Mouse (Mus musculus): ENCODE results near the gene Idh3a. TPM values are rescaled to one million over a fixed set of nuclear protein-coding genes. Genes with fewer than 3 reads are reported as not detected.

Gene Idh3a
- polyA plus RNA-seq, 2 experiments, result 55.4 to 103 TPM

DNA sequence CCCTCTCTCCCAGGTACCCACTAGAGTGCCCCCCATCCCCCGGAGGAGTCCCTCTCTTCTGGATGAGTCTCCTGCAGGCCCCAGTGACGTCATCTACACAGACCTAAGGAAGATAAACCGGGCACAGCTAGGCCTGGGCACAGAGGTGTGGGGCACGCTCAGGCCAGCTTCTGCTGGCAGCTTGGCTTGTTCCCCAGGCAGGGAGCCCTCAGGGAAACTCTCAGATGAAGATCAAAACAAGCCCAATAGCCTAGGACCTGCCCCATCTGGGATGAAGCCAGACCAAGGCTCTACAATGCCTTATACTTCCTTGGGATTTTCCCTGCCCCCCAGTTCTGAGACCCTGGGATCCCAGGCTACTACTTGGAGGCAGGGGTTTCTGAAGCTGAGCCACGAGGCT is 45.3 kb upstream of the Idh3a start:
- Histone ChIP-seq H3K4me2 (replicated peaks; ENCODE audit: low read depth, low read length, severe bottlenecking) (no peak overlapping the region), H3K27me3 (ENCODE audit: control insufficient read depth, insufficient read depth, low read length) (no peaks in the 10 kb centered on the region), H3K4me3 (replicated peaks; ENCODE audit: low read length) (no peak overlapping the region), H3K4me1 (ENCODE audit: control insufficient read depth, insufficient read depth, low read length) (no peaks in the 10 kb centered on the region), H3K36me3 (ENCODE audit: control insufficient read depth, insufficient read depth, low read length) (no peaks in the 10 kb centered on the region), H3K9ac (ENCODE audit: low read depth, low read length, severe bottlenecking) (no peak overlapping the region), H3K9me3 (ENCODE audit: control insufficient read depth, low read length) (no peaks in the 10 kb centered on the region), H3K27ac (replicated peaks; ENCODE audit: low read depth, low read length) (no peak overlapping the region)
- ATAC-seq (ENCODE audit: low FRiP score, low read depth) (no peak), DNase-seq (ENCODE audit: low spot score) (no peak)
- WGBS, result 76% methylated on average over 5 of the region's 5 CpGs
- no peak for TF ChIP-seq POLR2A (IDR thresholded peaks at IDR 0.05; ENCODE audit: borderline replicate concordance, extremely low read depth, insufficient read depth, insufficient read length)

- no peak for TF ChIP-seq POLR2A (IDR thresholded peaks at IDR 0.05; ENCODE audit: borderline replicate concordance, extremely low read depth, insufficient read depth, insufficient read length)
- ATAC-seq (ENCODE audit: low FRiP score, low read depth) (no peak), DNase-seq (ENCODE audit: low spot score) (no peak)
- Histone ChIP-seq H3K9me3 (ENCODE audit: control insufficient read depth, low read length) (no peaks in the 10 kb centered on the region), H3K9ac (ENCODE audit: low read depth, low read length, severe bottlenecking) (no peak overlapping the region), H3K27me3 (ENCODE audit: control insufficient read depth, insufficient read depth, low read length) (no peaks in the 10 kb centered on the region), H3K4me2 (replicated peaks; ENCODE audit: low read depth, low read length, severe bottlenecking) (no peak overlapping the region), H3K4me1 (ENCODE audit: control insufficient read depth, insufficient read depth, low read length) (no peaks in the 10 kb centered on the region), H3K27ac (replicated peaks; ENCODE audit: low read depth, low read length) (no peak overlapping the region), H3K36me3 (ENCODE audit: control insufficient read depth, insufficient read depth, low read length) (0 out of 2 replicates have a peak, but pooled peaks cover 4% of the 10 kb centered on the region), H3K4me3 (replicated peaks; ENCODE audit: low read length) (no peak overlapping the region)
- WGBS, result 85% methylated on average over 9 of the region's 9 CpGs
Observed at GRCm38 (mm10) chr9:54544212-54544953, 41.8 kb upstream of the Idh3a start.

DNA sequence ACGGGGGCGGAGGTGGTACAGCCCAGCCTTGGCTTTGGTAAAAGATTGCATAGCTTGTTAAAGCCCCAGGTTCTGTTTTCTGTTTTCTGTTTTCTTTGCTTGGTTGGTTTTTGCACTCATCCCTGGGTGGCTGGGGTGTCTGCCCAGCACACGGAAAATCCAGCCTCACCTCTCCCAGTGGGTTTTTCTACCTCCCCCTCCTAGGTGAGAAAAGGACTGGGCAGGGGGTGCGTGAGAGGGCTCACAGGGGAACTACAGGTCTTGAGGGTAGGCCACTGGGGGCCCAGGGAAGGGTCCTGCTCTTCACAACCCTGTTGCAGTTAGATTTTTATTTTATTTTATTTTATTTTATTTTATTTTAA is 41.2 kb upstream of the Idh3a start:
- no peak overlapping the region for H3K27ac ChIP-seq (replicated peaks; ENCODE audit: low read depth, low read length)
- H3K4me3 ChIP-seq (replicated peaks; ENCODE audit: low read length), result no peak overlapping the region
- H3K9ac ChIP-seq (ENCODE audit: low read depth, low read length, severe bottlenecking), result no peak overlapping the region
- no peak for TF ChIP-seq POLR2A (IDR thresholded peaks at IDR 0.05; ENCODE audit: borderline replicate concordance, extremely low read depth, insufficient read depth, insufficient read length)
- no peaks in the 10 kb centered on the region for H3K4me1 ChIP-seq (ENCODE audit: control insufficient read depth, insufficient read depth, low read length)
- 96% methylated on average over 4 of the region's 4 CpGs for WGBS
- DNase-seq (ENCODE audit: low spot score) (no peak), ATAC-seq (ENCODE audit: low FRiP score, low read depth) (no peak)
- H3K27me3 ChIP-seq (ENCODE audit: control insufficient read depth, insufficient read depth, low read length), result no peaks in the 10 kb centered on the region
- no peaks in the 10 kb centered on the region for H3K9me3 ChIP-seq (ENCODE audit: control insufficient read depth, low read length)
- H3K36me3 ChIP-seq (ENCODE audit: control insufficient read depth, insufficient read depth, low read length), result 0 out of 2 replicates have a peak, but pooled peaks cover 4% of the 10 kb centered on the region
- no peak overlapping the region for H3K4me2 ChIP-seq (replicated peaks; ENCODE audit: low read depth, low read length, severe bottlenecking)

DNA sequence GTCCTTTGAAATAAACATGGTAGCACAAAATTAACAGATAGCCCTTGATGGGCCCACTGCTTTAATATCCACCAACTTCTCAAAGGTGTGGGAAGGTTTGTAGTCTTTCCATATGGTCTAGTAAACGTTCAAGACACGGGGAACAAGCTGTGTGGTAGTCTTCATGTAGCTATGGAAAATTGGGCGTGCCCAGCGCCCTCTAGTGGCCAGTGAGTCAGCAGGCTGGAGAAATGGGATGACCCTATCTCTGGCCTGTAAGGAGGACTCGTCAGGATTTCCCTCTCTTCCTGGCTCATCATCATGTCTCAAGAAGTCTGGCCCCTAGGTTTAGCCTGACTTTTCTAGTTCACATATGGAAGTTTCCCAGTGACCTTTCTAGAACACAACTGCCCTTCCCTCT is 38.6 kb upstream of the Idh3a start:
- H3K9me3 ChIP-seq (ENCODE audit: control insufficient read depth, low read length), result no peaks in the 10 kb centered on the region
- ATAC-seq (ENCODE audit: low FRiP score, low read depth), result no peak

GRCm38 (mm10) chr9:54549433-54549832 is 36.7 kb upstream of the Idh3a start:
- no peaks in the 10 kb centered on the region for H3K4me1 ChIP-seq (ENCODE audit: control insufficient read depth, insufficient read depth, low read length)
- DNase-seq (ENCODE audit: low spot score) (no peak), ATAC-seq (ENCODE audit: low FRiP score, low read depth) (no peak)
- no peak overlapping the region for H3K9ac ChIP-seq (ENCODE audit: low read depth, low read length, severe bottlenecking)
- 0 out of 2 replicates have a peak, but pooled peaks cover 4% of the 10 kb centered on the region for H3K36me3 ChIP-seq (ENCODE audit: control insufficient read depth, insufficient read depth, low read length)
- H3K27ac ChIP-seq (replicated peaks; ENCODE audit: low read depth, low read length), result no peak overlapping the region
- no peak for TF ChIP-seq POLR2A (IDR thresholded peaks at IDR 0.05; ENCODE audit: borderline replicate concordance, extremely low read depth, insufficient read depth, insufficient read length)
- 87% methylated on average over 6 of the region's 6 CpGs for WGBS
- no peak overlapping the region for H3K4me2 ChIP-seq (replicated peaks; ENCODE audit: low read depth, low read length, severe bottlenecking)
- no peaks in the 10 kb centered on the region for H3K27me3 ChIP-seq (ENCODE audit: control insufficient read depth, insufficient read depth, low read length)
- no peaks in the 10 kb centered on the region for H3K9me3 ChIP-seq (ENCODE audit: control insufficient read depth, low read length)
- H3K4me3 ChIP-seq (replicated peaks; ENCODE audit: low read length), result no peak overlapping the region

More for the DNA sequence above, 38.6 kb upstream of the Idh3a start:
- no peaks in the 10 kb centered on the region for H3K4me1 ChIP-seq (ENCODE audit: control insufficient read depth, insufficient read depth, low read length)
- no peak overlapping the region for H3K4me2 ChIP-seq (replicated peaks; ENCODE audit: low read depth, low read length, severe bottlenecking)
- H3K27me3 ChIP-seq (ENCODE audit: control insufficient read depth, insufficient read depth, low read length), result no peaks in the 10 kb centered on the region
- no peak overlapping the region for H3K27ac ChIP-seq (replicated peaks; ENCODE audit: low read depth, low read length)
- WGBS, result 21% methylated on average over 5 of the region's 5 CpGs
- TF ChIP-seq POLR2A (IDR thresholded peaks at IDR 0.05; ENCODE audit: borderline replicate concordance, extremely low read depth, insufficient read depth, insufficient read length), result no peak
- no peak overlapping the region for H3K9ac ChIP-seq (ENCODE audit: low read depth, low read length, severe bottlenecking)
- 0 out of 2 replicates have a peak, but pooled peaks cover 4% of the 10 kb centered on the region for H3K36me3 ChIP-seq (ENCODE audit: control insufficient read depth, insufficient read depth, low read length)
- no peak overlapping the region for H3K4me3 ChIP-seq (replicated peaks; ENCODE audit: low read length)
- DNase-seq (ENCODE audit: low spot score), result no peak

Data from limb, embryonic 14.5 days (tissue).